Mouse (Mus musculus): ENCODE measurements at regions not wholly inside any gene's neighbourhood (a gene's known extent, or its start where the extent isn't known, plus 50 kb on each side); places are given as distances from the start of the nearest gene placed in this dataset.
A peak's percentile ranks its signal among the peaks of the same experiment; 100 is the strongest.
"Not testable (repeated sequence)": the region's sequence is repeated elsewhere in the genome, so short reads cannot be mapped to it uniquely, and the experiment has no call there.

DNA sequence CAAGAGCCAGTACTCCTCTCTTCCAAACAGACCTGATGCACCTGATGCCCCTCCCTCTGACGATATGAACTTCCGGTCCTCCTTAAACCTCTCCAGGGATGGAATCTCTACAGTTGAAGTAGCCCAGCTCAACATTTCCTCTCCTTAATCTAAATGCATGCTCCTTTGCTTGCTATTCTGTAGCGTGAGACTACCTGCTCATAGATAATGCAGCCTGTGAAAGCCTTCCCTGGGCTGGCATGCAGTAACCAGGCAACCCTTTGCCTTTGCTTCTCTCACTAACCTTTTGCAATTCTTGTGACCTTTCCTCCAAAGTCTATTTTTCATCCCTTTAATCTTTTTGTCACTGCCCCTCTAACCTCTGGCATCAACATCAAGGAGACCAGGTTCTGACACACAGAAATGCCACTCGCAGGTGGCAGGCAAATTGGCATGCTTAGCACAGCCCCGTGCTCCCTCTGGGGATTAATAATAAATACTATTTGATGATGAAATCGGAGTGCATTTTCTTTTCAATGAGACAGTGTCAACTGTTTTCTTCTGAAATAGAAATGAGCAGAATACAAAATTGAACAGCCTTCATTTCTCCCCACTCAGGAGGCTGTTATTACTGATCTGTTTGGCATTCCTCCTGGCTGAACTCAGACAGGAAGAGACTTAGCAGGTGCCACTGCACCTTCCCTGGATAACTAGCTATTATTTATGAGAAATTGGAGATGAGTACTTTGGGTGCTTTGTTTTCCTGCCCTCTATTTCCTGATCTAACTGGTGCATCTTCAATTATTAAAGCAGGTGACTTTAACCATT lies 249.8 kb upstream of the Pbx1 start:
- no peak for DNase-seq (ENCODE audit: low spot score in 2 of 2)

DNA sequence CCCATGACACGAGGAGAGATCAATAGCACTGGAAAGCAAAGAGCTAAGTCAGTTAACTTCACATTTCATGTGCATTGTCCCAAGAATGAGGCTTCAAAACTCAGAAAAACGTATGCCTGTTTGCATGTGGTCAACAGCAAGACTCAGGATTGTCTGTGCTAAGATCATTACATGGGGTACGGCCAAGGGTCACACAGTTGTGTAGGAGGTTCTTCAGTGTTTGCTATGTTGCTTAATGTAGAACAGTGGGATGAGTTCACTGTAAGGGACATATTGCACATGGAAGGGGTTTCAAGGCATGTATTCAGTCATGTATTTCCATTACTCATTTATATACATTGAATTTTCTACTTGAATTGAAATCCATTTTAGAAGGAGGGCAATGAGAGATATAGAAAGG lies 248.6 kb upstream of the Pbx1 start:
- DNase-seq (ENCODE audit: low spot score in 2 of 2): no peak

DNA sequence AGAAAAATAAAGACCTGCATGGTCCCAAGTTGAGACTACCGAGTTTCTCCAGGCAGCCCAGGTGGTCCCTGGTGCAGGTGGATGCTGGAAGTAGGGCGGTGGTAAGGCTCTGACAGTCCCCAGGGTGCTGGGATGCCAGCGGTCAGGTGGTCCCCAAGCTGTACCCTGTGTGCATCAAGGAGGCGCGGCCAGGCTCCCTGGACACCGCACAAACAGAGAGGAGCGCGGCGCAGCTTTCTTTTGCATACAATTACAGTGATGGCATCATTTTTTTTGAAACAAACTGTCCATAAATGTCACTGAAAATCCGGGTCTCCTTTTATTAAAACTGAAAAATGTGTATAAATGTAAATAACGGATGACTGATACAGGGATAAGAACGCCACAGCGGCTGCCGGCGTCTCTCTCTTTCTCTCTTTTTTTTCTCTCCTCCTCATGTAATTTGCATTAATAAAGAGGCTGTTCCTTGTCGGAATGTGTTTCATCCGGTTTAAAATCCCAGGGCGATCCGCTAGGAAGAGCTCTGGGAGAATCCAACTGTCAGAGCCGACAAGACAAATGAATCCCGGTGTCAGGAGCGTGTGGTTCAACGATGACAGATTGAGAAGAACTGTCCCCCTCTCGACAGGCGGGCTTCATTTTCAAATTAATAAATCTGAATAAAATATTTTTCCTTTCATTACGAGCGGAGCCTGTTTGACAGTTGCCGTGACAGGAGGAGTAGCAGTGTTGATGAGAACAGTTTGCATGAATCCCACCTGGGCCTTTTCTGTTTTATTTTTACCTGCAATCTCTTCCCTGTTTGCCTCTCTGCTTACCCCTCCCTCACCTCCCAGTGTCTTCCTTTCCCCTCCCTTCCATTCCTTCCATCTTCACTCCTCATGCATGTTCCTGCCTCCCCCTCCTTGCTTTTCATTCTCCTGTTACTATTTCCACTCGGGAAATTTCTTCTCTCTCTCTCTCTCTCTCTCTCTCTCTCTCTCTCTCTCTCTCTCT lies 244.6 kb upstream of the Pbx1 start:
- DNase-seq (ENCODE audit: low spot score in 2 of 2): no peak

DNA sequence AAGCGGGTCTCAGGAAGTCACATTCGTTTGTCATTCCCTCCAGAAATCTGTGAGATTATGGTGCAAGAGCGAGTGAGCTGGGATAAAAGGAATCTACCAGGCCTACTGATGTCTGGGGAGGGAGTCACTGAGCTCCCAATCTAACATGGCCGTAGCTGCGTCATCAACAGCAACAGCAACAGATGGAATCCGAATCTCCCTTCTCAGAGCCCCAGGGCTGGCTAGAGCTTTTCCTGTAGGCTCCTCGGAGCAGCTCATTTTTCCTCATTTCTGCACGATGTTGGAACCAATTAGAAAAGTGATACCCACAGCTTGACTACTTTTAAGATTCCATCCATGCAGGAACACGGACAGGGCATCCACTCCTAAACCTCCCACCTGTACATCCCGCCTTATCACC lies 243.7 kb upstream of the Pbx1 start:
- DNase-seq (ENCODE audit: low spot score in 2 of 2): no peak

DNA sequence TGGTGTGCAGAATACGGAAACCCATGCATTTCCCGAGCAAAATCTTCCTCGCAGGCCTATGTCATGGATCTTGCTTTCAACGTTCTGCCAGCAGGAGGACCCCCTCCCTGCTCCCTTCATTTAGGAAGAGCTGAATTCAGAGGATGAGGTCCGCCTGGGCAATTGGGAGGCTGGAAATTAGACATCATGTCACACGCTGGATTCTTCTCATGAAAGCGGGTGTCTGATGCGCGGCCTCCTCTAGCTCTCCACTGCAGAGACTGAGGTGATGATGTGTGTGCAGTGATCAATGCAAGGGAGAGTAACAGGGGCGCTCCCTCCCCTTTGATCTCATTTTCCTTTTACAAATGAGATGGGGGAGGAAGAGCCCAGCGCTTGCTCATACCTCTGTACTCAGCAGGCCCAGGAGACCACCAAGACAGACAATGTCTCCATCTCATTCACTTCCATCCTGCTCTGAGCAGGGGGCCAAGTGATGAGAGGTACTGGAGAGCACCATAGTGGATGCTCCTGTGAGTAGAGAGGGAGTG lies 230.8 kb upstream of the Pbx1 start:
- no peak for DNase-seq (ENCODE audit: low spot score in 2 of 2)

DNA sequence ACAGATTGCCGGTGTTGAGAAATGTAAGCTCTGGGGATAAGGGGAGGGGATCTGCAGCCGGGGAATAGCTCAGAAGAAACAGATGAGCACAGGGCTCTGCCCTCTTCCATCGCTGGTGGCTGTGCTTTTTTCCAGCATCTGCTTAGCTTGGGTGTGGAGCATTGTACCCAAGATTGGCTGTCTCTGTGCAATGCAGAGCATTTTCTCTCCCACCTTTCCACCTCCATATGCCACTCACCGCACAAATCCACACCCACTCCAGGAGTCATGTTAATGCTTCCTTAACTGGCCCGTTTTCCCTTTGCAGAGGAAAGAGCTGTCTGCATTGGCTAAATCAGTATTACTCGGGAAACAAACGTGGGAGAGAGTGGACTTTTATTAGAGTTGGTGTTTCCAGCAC lies 228.9 kb upstream of the Pbx1 start:
- DNase-seq (ENCODE audit: low spot score in 2 of 2): no peak

DNA sequence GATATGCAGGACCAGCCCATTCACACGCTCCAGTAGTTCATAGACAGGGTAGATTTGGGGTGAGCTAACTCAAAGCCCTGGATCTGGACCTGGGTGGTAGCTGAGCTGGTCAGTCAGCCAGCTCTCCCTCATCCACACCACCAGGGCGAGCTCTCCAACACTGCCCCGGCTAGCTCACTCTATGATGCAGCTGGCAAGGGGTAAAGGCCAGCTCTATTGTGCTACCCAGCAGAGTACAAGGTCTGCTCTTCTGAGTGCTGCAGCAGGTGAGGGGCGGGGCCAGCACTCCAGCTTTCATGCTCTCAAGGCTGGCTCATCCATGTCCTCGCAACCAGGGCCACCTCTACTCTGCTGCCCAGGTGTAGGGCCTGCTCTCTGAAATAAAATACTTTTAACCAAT lies 227.5 kb upstream of the Pbx1 start:
- DNase-seq (ENCODE audit: low spot score in 2 of 2): no peak

DNA sequence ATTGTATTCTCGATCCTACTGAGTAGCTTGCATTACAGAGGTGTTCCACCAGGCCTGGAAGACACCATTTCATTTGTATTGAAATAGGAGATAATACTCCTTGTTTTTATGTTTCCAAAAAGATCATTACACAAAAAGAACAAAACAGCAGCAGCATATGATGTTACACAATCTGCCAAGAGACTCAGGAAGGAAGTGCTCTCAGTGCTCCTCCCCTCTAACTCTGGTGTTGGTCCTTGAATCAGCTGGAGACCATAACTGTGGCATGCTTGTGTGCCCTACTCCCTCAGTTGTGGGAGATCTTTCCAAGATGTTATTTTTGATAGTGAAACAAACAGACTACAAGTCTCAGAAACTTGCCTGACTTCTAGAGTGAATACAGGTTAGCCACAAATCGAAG lies 200.8 kb upstream of the Pbx1 start:
- no peak for DNase-seq (ENCODE audit: low spot score in 2 of 2)

DNA sequence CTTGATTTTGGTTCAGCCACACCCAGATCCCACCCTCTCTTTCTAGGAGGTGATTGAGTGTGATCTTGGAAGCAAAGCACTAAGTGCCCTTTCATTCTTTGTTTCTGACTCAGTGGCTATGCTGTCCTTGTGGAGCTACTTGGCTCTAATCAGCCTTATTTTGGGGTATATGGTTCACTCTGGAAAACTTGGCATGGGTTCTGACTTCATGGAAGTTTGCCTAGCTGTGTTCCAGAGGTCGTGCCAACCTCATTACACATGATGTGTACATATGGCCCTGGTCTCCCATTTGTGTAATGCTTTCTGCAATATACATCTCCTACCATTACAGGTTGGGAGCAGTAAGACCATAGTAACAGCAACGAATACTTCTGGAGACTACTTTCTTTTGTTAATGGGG lies 199.9 kb upstream of the Pbx1 start:
- no peak for DNase-seq (ENCODE audit: low spot score in 2 of 2)

DNA sequence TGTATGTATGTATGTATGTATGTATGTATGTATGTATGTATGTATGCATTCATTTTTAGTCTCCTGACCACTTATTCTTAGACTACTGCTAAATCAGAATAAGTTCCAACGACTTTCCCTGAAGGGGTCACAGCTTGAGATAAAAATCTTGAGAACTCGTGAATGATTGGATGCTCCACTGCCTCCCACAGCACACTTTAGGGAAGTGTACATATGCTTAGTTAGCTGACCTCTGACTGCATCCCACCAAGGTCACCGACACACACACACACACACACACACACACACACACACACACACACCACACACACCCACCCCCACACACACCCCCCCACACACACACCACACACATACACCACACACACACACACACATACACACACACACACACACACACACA lies 169.9 kb upstream of the Pbx1 start:
- DNase-seq (ENCODE audit: low spot score in 2 of 2): not testable (repeated sequence)

DNA sequence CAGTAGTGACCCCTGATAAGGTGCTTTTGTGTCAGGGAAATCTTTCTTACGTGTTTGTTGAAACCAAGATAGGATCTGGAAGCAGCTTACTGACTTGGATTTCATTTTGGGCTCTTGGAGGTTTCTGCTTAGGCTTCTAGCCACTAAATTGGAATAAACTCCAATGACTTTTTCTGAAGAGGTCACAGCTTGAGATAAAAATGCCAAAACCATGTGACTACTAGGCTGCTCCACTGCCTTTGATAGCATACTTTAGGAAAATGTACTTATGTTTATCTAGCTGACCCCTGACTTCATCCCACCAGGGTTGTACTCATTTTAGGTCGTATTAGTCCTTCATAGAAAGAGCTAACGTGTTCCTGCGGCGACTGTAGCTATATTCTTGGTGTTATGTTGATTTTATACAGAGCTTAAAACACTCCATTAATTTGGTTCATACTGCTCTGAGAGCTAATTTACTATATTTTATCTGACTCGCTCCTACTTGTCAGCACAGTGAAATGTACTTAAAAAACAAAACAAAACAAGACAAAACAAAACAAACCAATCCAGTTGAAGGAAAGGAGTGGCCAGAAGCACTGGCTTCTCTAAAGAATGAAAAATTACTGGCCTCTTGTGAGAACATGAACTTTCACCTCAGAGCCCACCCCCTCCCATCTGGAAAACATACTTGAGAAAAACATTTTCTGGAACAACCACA lies 168.5 kb upstream of the Pbx1 start:
- no peak for DNase-seq (ENCODE audit: low spot score in 2 of 2)

DNA sequence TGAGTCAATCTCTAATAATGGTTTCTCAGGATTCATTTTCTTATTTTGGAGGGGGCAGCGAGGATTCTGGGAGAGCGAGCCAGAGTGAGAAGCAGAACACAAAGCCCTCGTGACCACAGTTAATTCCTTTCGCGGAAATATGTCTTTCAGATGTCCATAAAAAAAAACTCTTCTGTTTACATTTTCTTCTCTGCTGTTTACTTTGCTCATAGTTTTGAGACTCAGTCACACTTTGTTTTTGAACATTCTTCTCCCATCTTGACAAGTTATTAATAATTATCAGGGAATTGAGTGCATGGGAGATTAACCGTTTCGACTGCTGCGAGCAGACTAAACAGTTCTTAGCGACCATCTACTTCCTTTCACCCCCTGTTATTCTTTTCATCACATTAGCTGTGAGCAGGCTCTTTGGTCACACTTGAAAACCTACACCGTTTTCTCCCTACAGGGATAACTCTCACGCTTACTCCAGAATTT lies 166.2 kb upstream of the Pbx1 start:
- DNase-seq (ENCODE audit: low spot score in 2 of 2): peak; percentile 6 to 12

DNA sequence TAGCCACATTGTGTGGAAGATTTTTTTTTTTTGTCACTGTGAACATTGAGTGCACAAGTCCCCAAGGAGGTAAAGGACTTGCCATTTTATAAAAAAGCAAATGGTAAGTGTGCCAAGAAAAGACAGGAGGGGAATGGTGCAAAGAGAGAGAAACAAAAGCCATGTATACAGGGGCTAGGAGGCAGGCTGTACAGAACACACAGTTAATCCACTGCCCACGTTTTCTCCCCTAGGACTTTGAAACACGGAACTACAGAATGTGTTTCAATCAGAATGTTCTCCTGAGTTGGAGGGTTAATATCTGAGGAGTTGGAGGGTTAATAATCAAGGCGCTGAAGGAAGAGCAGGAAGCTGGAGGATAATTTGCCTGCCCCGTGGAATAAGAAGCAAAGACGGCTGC lies 165.4 kb upstream of the Pbx1 start:
- no peak for DNase-seq (ENCODE audit: low spot score in 2 of 2)

DNA sequence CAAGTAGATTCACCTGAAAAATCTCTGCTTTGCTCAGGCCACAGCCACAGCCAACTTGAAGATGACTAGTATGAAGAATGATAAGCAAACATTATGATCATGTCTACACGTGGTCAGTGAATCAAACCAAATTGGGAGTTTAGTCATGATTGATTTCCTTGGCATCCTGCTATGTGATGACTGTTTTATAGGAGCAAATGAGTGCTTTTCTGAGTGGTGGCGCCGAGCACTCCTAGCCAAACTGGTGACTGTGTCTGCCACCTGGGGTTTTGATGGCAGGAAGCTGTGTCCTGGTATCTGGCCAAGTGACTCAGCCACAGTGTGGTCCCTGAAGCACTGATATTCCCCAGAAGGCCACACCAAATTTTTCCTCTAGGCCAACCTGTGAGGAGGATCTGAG lies 152.1 kb upstream of the Pbx1 start:
- DNase-seq (ENCODE audit: low spot score in 2 of 2): no peak

DNA sequence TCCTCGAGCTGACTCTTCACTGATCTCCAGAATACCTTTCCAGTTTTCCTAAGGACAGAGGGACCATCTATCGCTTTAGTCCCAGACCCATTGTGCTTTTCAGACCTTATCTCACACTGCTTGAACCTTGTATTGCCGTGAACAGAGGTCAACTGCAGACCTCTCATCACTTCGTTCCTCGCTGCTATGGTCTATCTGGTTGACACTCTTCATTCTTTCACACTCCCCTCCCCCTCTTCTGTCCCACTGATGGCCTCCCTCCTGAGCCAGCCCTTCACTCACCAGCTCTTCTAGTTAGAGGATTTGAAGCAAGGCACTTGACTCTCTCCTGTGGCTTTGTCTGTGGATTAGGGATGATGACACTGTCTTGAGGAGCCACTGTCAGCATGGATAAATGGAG lies 150.4 kb upstream of the Pbx1 start:
- no peak for DNase-seq (ENCODE audit: low spot score in 2 of 2)

DNA sequence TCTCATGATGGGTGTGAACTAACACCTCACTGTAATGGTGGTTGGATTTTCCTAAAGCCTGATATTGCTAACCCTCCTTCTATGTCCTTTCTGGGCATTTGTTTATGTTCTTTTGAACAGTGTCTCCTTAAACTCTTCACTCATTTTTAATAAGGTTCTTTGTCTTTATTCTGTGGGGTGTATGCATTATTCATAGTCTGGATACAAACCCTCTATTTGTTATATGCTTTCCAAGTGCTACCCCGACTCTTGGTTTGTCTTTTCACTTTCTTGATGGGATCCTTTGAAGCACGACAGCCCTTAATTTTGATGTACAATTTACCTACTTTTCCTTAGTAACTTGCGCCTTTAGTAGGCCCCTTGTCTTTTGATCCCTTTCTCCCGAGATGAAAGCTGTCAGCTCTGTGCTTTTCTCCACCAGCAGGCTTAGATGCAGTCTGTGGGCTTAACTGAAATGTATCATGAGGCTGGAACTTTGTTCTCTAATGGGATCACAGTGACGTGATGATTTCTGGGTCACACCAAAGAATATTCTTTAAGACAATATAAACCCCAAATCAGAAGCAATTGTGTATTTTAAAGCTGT lies 138.0 kb upstream of the Pbx1 start:
- DNase-seq (ENCODE audit: low spot score in 2 of 2): no peak

DNA sequence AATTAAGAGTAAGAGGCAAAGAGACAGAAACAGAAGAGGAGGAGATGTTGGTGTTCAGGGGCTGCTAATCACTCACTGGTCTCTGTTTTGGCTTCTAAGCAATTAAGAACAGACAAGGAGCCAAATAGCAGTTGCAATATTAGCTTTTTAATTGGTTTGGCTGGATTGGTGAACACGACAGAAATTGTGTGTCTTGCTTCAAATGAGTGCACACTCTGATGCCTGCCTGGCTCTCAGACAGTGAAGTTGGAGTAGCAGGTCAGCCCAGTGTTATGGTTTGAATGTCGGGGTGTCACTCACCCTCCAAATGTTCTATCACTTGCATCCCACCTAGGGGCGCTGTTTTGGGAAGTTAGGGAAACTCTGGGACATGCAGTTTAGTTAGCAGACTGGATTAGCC lies 120.3 kb upstream of the Pbx1 start:
- no peak for DNase-seq (ENCODE audit: low spot score in 2 of 2)

DNA sequence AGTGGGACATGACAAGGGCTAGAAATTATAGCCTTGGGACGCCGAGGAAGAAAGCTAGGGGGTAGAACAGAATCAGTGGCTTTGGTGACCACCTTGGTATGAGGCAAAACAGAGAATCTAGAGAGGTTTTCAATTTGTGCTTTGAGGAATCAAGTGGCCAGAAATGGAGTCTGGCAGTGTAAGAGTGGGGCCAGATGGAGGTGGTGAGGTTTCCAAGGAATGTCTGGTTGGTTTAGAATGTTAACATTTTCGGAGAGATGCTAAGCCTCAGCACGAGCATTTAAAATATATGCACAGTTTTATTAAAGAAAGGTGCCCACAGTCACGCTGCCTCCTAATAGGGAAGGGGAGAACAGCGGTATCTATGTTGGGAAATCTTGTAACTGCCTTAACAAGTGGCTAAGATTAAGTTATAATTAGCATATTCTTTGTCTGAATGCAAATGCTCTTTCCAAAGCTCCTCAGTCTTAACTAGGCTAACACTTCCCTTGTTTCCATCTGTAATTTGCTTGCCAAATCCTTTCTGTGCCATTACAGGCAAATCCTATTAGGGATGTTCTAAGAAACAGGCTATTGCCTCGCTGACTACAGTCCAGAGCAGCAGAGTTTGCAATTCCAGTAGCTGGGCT lies 117.9 kb upstream of the Pbx1 start:
- DNase-seq (ENCODE audit: low spot score in 2 of 2): no peak

DNA sequence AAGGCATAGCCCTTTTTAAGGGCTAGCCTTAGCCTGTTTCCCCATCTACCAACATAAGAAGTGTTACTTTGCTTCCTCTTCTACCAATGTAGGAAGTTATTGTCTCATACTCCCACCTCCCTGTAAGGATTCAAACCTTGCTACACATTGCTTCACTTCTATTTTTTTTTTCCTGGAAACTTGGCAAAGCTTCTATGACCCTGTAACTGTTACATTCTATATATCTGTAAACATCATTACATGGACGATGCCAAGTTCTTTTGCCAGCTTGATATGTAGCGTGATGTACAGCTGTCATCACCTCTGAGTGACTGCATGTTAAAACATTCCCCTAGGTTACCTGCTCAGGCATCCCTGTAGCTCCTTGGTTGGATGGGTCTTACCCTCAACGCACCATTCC lies 114.1 kb upstream of the Pbx1 start:
- DNase-seq (ENCODE audit: low spot score in 2 of 2): no peak

DNA sequence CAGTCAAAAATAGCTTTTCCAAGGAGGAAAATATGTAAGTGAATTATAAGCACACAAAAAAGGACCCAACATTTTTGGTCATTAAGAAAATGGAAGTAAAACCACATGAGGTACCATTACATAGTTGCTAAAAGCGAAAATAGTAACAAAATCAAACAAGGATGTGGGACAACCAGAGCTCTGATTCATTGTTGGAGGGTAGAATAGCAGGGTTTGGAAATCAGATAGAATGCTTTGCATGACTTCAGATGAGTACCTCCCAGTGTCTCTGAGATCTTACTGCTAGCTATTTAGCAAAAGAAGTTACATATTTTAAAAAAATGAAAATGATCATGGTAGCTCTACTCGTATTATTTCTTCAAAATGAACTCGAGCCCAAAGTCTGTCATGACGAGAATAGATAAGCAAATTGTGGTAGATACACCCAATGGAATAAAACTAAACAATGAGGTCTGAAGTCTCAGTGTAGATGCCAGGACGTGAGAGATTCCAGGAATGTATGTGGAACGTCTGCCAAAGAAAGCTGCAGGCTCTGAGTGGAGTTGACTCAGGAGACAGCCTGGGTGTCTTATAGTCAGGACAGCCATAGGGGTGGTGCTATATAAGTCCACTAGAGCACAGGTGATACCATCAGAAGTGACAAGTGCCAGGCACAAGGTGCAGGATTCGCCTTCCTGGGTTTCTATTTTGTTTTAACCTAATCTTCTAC lies 113.2 kb upstream of the Pbx1 start:
- DNase-seq (ENCODE audit: low spot score in 2 of 2): no peak

Measured in urinary bladder, adult 18-20 months (tissue).